Mouse (Mus musculus): ENCODE results near the gene Kdm3a. TPM values are rescaled to one million over a fixed set of nuclear protein-coding genes. Genes with fewer than 3 reads are reported as not detected.

Gene Kdm3a
- 14.7 and 15.1 TPM in 2 replicates for polyA plus RNA-seq (2015; fragmentation: Nextera tagmentation; extraction: Ambion mirVana)

- ATAC-seq (ENCODE audit: insufficient read depth) = peak; percentile 92
- Histone ChIP-seq H3K27ac (replicated peaks) (peak within 1 kb of the TSS; percentile 99), H3K27me3 (peaks cover 14% of the 10 kb centered on the region), H3K9me3 (replicated peaks) (no peaks in the 10 kb centered on the region), H3K4me2 (peak within 1 kb of the TSS; percentile 90), H3K4me3 (replicated peaks) (peak within 1 kb of the TSS; percentile 90), H3K9ac (peak within 1 kb of the TSS; percentile 93), H3K36me3 (replicated peaks) (peaks cover 17% of the 10 kb centered on the region), H3K4me1 (replicated peaks) (peaks cover 18% of the 10 kb centered on the region)
- under 1% methylated on average over 63 of the region's 63 CpGs for WGBS (ENCODE audit: insufficient replicate concordance)
Observed at GRCm38 (mm10) chr6:71632829-71633662, at the start of gene Kdm3a. Kdm3a (minus strand) TSS chr6:71632990.

- Histone ChIP-seq H3K36me3 (replicated peaks) (no peaks in the 10 kb centered on the region), H3K4me1 (replicated peaks) (no peaks in the 10 kb centered on the region), H3K9ac (no peak overlapping the region), H3K27me3 (peaks cover 3% of the 10 kb centered on the region; the same call in 1 of the 2 replicates), H3K4me3 (replicated peaks) (no peak overlapping the region), H3K9me3 (replicated peaks) (no peaks in the 10 kb centered on the region), H3K27ac (replicated peaks) (no peak overlapping the region), H3K4me2 (no peak overlapping the region)
- 51% methylated on average over 7 of the region's 7 CpGs for WGBS (ENCODE audit: insufficient replicate concordance)
- ATAC-seq (ENCODE audit: insufficient read depth) = no peak
Observed at GRCm38 (mm10) chr6:71678891-71679290, 46.1 kb upstream of the Kdm3a start.

GRCm38 (mm10) chr6:71673166-71673565, 40.4 kb upstream of the Kdm3a start:
- Histone ChIP-seq H3K27me3 (peaks cover 3% of the 10 kb centered on the region; the same call in 1 of the 2 replicates), H3K4me3 (replicated peaks) (no peak overlapping the region), H3K9ac (no peak overlapping the region), H3K36me3 (replicated peaks) (no peaks in the 10 kb centered on the region), H3K4me1 (replicated peaks) (no peaks in the 10 kb centered on the region), H3K9me3 (replicated peaks) (no peaks in the 10 kb centered on the region), H3K27ac (replicated peaks) (no peak overlapping the region), H3K4me2 (no peak overlapping the region)
- ATAC-seq (ENCODE audit: insufficient read depth) = no peak
- WGBS (ENCODE audit: insufficient replicate concordance) = 43% methylated on average over 2 of the region's 2 CpGs

- Histone ChIP-seq H3K4me2 (no peak overlapping the region), H3K36me3 (replicated peaks) (no peaks in the 10 kb centered on the region), H3K9me3 (replicated peaks) (no peaks in the 10 kb centered on the region), H3K4me1 (replicated peaks) (peaks cover 28% of the 10 kb centered on the region), H3K27ac (replicated peaks) (no peak overlapping the region), H3K27me3 (no peaks in the 10 kb centered on the region), H3K4me3 (replicated peaks) (no peak overlapping the region), H3K9ac (no peak overlapping the region)
- 55% methylated on average over 1 of the region's 1 CpGs for WGBS (ENCODE audit: insufficient replicate concordance)
- no peak for ATAC-seq (ENCODE audit: insufficient read depth)
Observed at GRCm38 (mm10) chr6:71664511-71664910, 31.7 kb upstream of the Kdm3a start.

- Histone ChIP-seq H3K27ac (replicated peaks) (no peak overlapping the region), H3K4me1 (replicated peaks) (peaks cover 47% of the 10 kb centered on the region), H3K27me3 (no peaks in the 10 kb centered on the region), H3K9ac (no peak overlapping the region), H3K4me2 (no peak overlapping the region), H3K9me3 (replicated peaks) (no peaks in the 10 kb centered on the region), H3K36me3 (replicated peaks) (no peaks in the 10 kb centered on the region), H3K4me3 (replicated peaks) (no peak overlapping the region)
- ATAC-seq (ENCODE audit: insufficient read depth) = peak; percentile 12; the same call in 1 of the 2 replicates
- 24% methylated on average over 2 of the region's 2 CpGs for WGBS (ENCODE audit: insufficient replicate concordance)
Observed at GRCm38 (mm10) chr6:71658290-71658689, 25.5 kb upstream of the Kdm3a start.

- no peaks in the 10 kb centered on the region for H3K9me3 ChIP-seq (replicated peaks)
- ATAC-seq (ENCODE audit: insufficient read depth) = no peak
- H3K4me1 ChIP-seq (replicated peaks) = peaks cover 30% of the 10 kb centered on the region
- H3K4me3 ChIP-seq (replicated peaks) = no peak overlapping the region
- H3K4me2 ChIP-seq = no peak overlapping the region
- H3K27ac ChIP-seq (replicated peaks) = no peak overlapping the region
- H3K36me3 ChIP-seq (replicated peaks) = no peaks in the 10 kb centered on the region
- H3K9ac ChIP-seq = no peak overlapping the region
- no peaks in the 10 kb centered on the region for H3K27me3 ChIP-seq
- 56% methylated on average over 3 of the region's 3 CpGs for WGBS (ENCODE audit: insufficient replicate concordance)
Observed at GRCm38 (mm10) chr6:71655835-71656234, 23.0 kb upstream of the Kdm3a start.

GRCm38 (mm10) chr6:71651868-71652267, 19.1 kb upstream of the Kdm3a start:
- H3K9me3 ChIP-seq (replicated peaks) = no peaks in the 10 kb centered on the region
- no peak for ATAC-seq (ENCODE audit: insufficient read depth)
- H3K27ac ChIP-seq (replicated peaks) = no peak overlapping the region
- no peak overlapping the region for H3K4me3 ChIP-seq (replicated peaks)
- no peak overlapping the region for H3K4me2 ChIP-seq
- H3K4me1 ChIP-seq (replicated peaks) = peaks cover 3% of the 10 kb centered on the region; the same call in 1 of the 2 replicates
- H3K9ac ChIP-seq = no peak overlapping the region
- H3K27me3 ChIP-seq = no peaks in the 10 kb centered on the region
- 40% methylated on average over 2 of the region's 2 CpGs for whole genome bisulfite sequencing (ENCODE audit: insufficient replicate concordance)
- no peaks in the 10 kb centered on the region for H3K36me3 ChIP-seq (replicated peaks)

GRCm38 (mm10) chr6:71632486-71632828, 333 bp downstream of the Kdm3a start:
- H3K4me2 ChIP-seq = peak overlapping the region; percentile 90
- H3K4me1 ChIP-seq (replicated peaks) = peaks cover 18% of the 10 kb centered on the region
- H3K36me3 ChIP-seq (replicated peaks) = peaks cover 19% of the 10 kb centered on the region
- peak overlapping the region; percentile 99 for H3K27ac ChIP-seq (replicated peaks)
- H3K4me3 ChIP-seq (replicated peaks) = peak overlapping the region; percentile 90
- whole genome bisulfite sequencing (ENCODE audit: insufficient replicate concordance) = under 1% methylated on average over 41 of the region's 41 CpGs
- H3K27me3 ChIP-seq = peaks cover 10% of the 10 kb centered on the region; the same call in 1 of the 2 replicates
- peak overlapping the region; percentile 93 for H3K9ac ChIP-seq
- no peaks in the 10 kb centered on the region for H3K9me3 ChIP-seq (replicated peaks)
- peak; percentile 50; the same call in 1 of the 2 replicates for ATAC-seq (ENCODE audit: insufficient read depth)

- Histone ChIP-seq H3K9me3 (replicated peaks) (no peaks in the 10 kb centered on the region), H3K4me1 (replicated peaks) (peaks cover 21% of the 10 kb centered on the region), H3K9ac (peak overlapping the region; percentile 93), H3K4me3 (replicated peaks) (peak overlapping the region; percentile 90), H3K27ac (replicated peaks) (peak overlapping the region; percentile 99), H3K4me2 (peak overlapping the region; percentile 90), H3K27me3 (peaks cover 4% of the 10 kb centered on the region; the same call in 1 of the 2 replicates), H3K36me3 (replicated peaks) (peaks cover 23% of the 10 kb centered on the region)
- 3% methylated on average over 42 of the region's 42 CpGs for whole genome bisulfite sequencing (ENCODE audit: insufficient replicate concordance)
- ATAC-seq (ENCODE audit: insufficient read depth) = no peak
Observed at GRCm38 (mm10) chr6:71631706-71632461, 906 bp downstream of the Kdm3a start.

GRCm38 (mm10) chr6:71631196-71631595, 1.6 kb downstream of the Kdm3a start:
- WGBS (ENCODE audit: insufficient replicate concordance) = 10% methylated on average over 2 of the region's 2 CpGs
- no peaks in the 10 kb centered on the region for H3K9me3 ChIP-seq (replicated peaks)
- H3K4me2 ChIP-seq = peak overlapping the region; percentile 90
- 0 out of 2 replicates have a peak overlapping the region, but pooled peaks have one; percentile 12 for H3K9ac ChIP-seq
- ATAC-seq (ENCODE audit: insufficient read depth) = no peak
- peaks cover 21% of the 10 kb centered on the region for H3K4me1 ChIP-seq (replicated peaks)
- no peak overlapping the region for H3K27ac ChIP-seq (replicated peaks)
- peaks cover 25% of the 10 kb centered on the region for H3K36me3 ChIP-seq (replicated peaks)
- no peaks in the 10 kb centered on the region for H3K27me3 ChIP-seq
- H3K4me3 ChIP-seq (replicated peaks) = peak overlapping the region; percentile 90

- peaks cover 57% of the 10 kb centered on the region for H3K36me3 ChIP-seq (replicated peaks)
- ATAC-seq (ENCODE audit: insufficient read depth) = no peak
Observed at GRCm38 (mm10) chr6:71627325-71627724, 5.5 kb downstream of the Kdm3a start.

More at GRCm38 (mm10) chr6:71627325-71627724, 5.5 kb downstream of the Kdm3a start:
- no peak overlapping the region for H3K9ac ChIP-seq
- H3K4me1 ChIP-seq (replicated peaks) = peaks cover 21% of the 10 kb centered on the region
- H3K27ac ChIP-seq (replicated peaks) = no peak overlapping the region
- H3K9me3 ChIP-seq (replicated peaks) = no peaks in the 10 kb centered on the region
- no peaks in the 10 kb centered on the region for H3K27me3 ChIP-seq
- no peak overlapping the region for H3K4me2 ChIP-seq
- H3K4me3 ChIP-seq (replicated peaks) = no peak overlapping the region
